In genomic region chr11:101009888-101010784, GRCm38 (mm10) we compare ENCODE assay signal across 8 mouse cellular contexts. TPM values are rescaled to one million over a fixed set of nuclear protein-coding genes. Genes with fewer than 3 reads are reported as not detected.
A peak's percentile ranks its signal among the peaks of the same experiment; 100 is the strongest.
DNase-seq lines count a peak whose midpoint lies in the region; ATAC-seq and TF ChIP-seq lines count a peak whose summit lies in the region.

No protein-coding gene starts in this region.

- no peaks in the 10 kb centered on the region for H3K27me3 ChIP-seq in lung, embryonic 14.5 days (ENCODE audit: insufficient read depth, low read length)
- peaks cover 22% of the 10 kb centered on the region for H3K27me3 ChIP-seq in erythroblast, embryonic 14.5 days (ENCODE audit: control insufficient read depth)
- no peaks in the 10 kb centered on the region for H3K27me3 ChIP-seq in intestine, embryonic 15.5 days (replicated peaks)
- no peaks in the 10 kb centered on the region for H3K27me3 ChIP-seq in splenic B cell, adult 2 months (ENCODE audit: control insufficient read depth, insufficient read depth, low read length, poor library complexity, severe bottlenecking)

- peaks cover 24% of the 10 kb centered on the region for H3K36me3 ChIP-seq in lung, embryonic 14.5 days (ENCODE audit: insufficient read depth)
- peaks cover 42% of the 10 kb centered on the region for H3K36me3 ChIP-seq in erythroblast, embryonic 14.5 days (ENCODE audit: control insufficient read depth)
- H3K36me3 ChIP-seq in intestine, embryonic 15.5 days, result peaks cover 8% of the 10 kb centered on the region
- H3K36me3 ChIP-seq in splenic B cell, adult 2 months (ENCODE audit: control insufficient read depth, insufficient read depth, low read length, poor library complexity, severe bottlenecking), result peaks cover 1% of the 10 kb centered on the region

- no peak for TF ChIP-seq CTCF in lung, embryonic 14.5 days (IDR thresholded peaks at IDR 0.05; ENCODE audit: low read depth)

- DNase-seq in lung, embryonic 14.5 days, result peak; percentile 41
- no peak for DNase-seq in lung, adult 18-20 months
- peak; percentile 17 to 42 for DNase-seq in adrenal gland, postnatal 36 days
- DNase-seq in lung, postnatal 14 days, result peak; percentile 22
- peak; percentile 48 for DNase-seq in splenic B cell, adult 2 months (ENCODE audit: low read depth, low spot score)
- DNase-seq in testis, postnatal 14 days (ENCODE audit: low spot score), result no peak

- H3K27ac ChIP-seq in lung, embryonic 14.5 days (ENCODE audit: low read depth), result peak overlapping the region; percentile 71
- H3K27ac ChIP-seq in intestine, embryonic 15.5 days, result 0 out of 2 replicates have a peak overlapping the region, but pooled peaks have one; percentile 65

- no peaks in the 10 kb centered on the region; the same call in 1 of the 2 replicates for H3K4me1 ChIP-seq in lung, embryonic 14.5 days (ENCODE audit: insufficient read depth)
- peaks cover 52% of the 10 kb centered on the region for H3K4me1 ChIP-seq in erythroblast, embryonic 14.5 days (ENCODE audit: control insufficient read depth)
- peaks cover 10% of the 10 kb centered on the region; the same call in 1 of the 2 replicates for H3K4me1 ChIP-seq in intestine, embryonic 15.5 days (replicated peaks)

- peak overlapping the region; percentile 56 for H3K4me3 ChIP-seq in lung, embryonic 14.5 days (ENCODE audit: low read depth, low read length)
- H3K4me3 ChIP-seq in erythroblast, embryonic 14.5 days (replicated peaks), result peak overlapping the region; percentile 73
- peak overlapping the region; percentile 65 for H3K4me3 ChIP-seq in intestine, embryonic 15.5 days (replicated peaks)

- WGBS in lung, embryonic 14.5 days, result 4% methylated on average over 29 of the region's 29 CpGs
- WGBS in intestine, embryonic 15.5 days, result 7% methylated on average over 29 of the region's 29 CpGs

- no peak for ATAC-seq in lung, embryonic 14.5 days (ENCODE audit: insufficient read depth)
- ATAC-seq in intestine, embryonic 15.5 days, result peak; percentile 61; the same call in 1 of the 2 replicates

- no peaks in the 10 kb centered on the region for H3K9me3 ChIP-seq in lung, embryonic 14.5 days (ENCODE audit: low read depth, low read length)
- H3K9me3 ChIP-seq in erythroblast, embryonic 14.5 days (ENCODE audit: control insufficient read depth, low read length), result no peaks in the 10 kb centered on the region
- H3K9me3 ChIP-seq in intestine, embryonic 15.5 days, result no peaks in the 10 kb centered on the region

- H3K4me2 ChIP-seq in lung, embryonic 14.5 days, result peak overlapping the region; percentile 76
- peak overlapping the region; percentile 77 for H3K4me2 ChIP-seq in intestine, embryonic 15.5 days (replicated peaks)

- peak overlapping the region; percentile 69 for H3K9ac ChIP-seq in lung, embryonic 14.5 days
- peak overlapping the region; percentile 79 for H3K9ac ChIP-seq in intestine, embryonic 15.5 days

RNA-seq across cellular contexts. Expression of gene Atp6v0a1, which starts 0.9 kb away (rescaled TPM):
- polyA plus RNA-seq in lung, embryonic 14.5 days (2014; fragmentation: Nextera tagmentation; extraction: Ambion mirVana), result 32.8 and 38.0 TPM in 2 replicates
- 100 to 1,000 TPM; 122 to 148 TPM for total RNA-seq in adrenal gland, postnatal 36 days (2021)
- 14.0 and 15.4 TPM in 2 replicates for polyA plus RNA-seq in erythroblast, embryonic 14.5 days (2012)
- polyA plus RNA-seq in intestine, embryonic 15.5 days (2015; fragmentation: Nextera tagmentation; extraction: Ambion mirVana), result 35.4 and 36.2 TPM in 2 replicates

RNA-seq across cellular contexts. Expression of gene Cavin1, which starts 39.4 kb away (rescaled TPM):
- 137 and 143 TPM in 2 replicates for polyA plus RNA-seq in lung, embryonic 14.5 days (2014; fragmentation: Nextera tagmentation; extraction: Ambion mirVana)
- total RNA-seq in adrenal gland, postnatal 36 days (2021), result 100 to 1,000 TPM; 307 to 340 TPM
- 0.08 and 0.23 TPM in 2 replicates for polyA plus RNA-seq in erythroblast, embryonic 14.5 days (2012)
- polyA plus RNA-seq in intestine, embryonic 15.5 days (2015; fragmentation: Nextera tagmentation; extraction: Ambion mirVana), result 223 and 237 TPM in 2 replicates

RNA-seq across cellular contexts. Expression of gene Naglu, which starts 59.7 kb away (rescaled TPM):
- 13.2 and 14.0 TPM in 2 replicates for polyA plus RNA-seq in lung, embryonic 14.5 days (2014; fragmentation: Nextera tagmentation; extraction: Ambion mirVana)
- total RNA-seq in adrenal gland, postnatal 36 days (2021), result 10 to 100 TPM; 36.3 to 47.0 TPM
- 0.05 and 0.14 TPM in 2 replicates for polyA plus RNA-seq in erythroblast, embryonic 14.5 days (2012)
- polyA plus RNA-seq in intestine, embryonic 15.5 days (2015; fragmentation: Nextera tagmentation; extraction: Ambion mirVana), result 14.9 and 16.4 TPM in 2 replicates

Comparison
In these comparisons a context has a peak if more than half of its experiments do, and no peak if none do; other contexts are left out.
1. DNase-seq: peak in lung, embryonic 14.5 days (single experiment), adrenal gland, postnatal 36 days (2 of 2), lung, postnatal 14 days (single experiment) and splenic B cell, adult 2 months (single experiment); none in lung, adult 18-20 months (0 of 2) and testis, postnatal 14 days (single experiment).
2. RNA of gene Cavin1, which starts 39.4 kb away (polyA plus RNA-seq): 223 to 237 TPM in intestine, embryonic 15.5 days and 137 to 143 TPM in lung, embryonic 14.5 days; 0.08 to 0.23 TPM in erythroblast, embryonic 14.5 days; every median in the first group is over 100 times any median in the second.
3. RNA of gene Naglu, which starts 59.7 kb away (polyA plus RNA-seq): 14.9 to 16.4 TPM in intestine, embryonic 15.5 days and 13.2 to 14.0 TPM in lung, embryonic 14.5 days; 0.05 to 0.14 TPM in erythroblast, embryonic 14.5 days; every median in the first group is over 10 times any median in the second.
4. Peak in every context shown above with its lines, with median percentiles within 50 percentile points of each other: H3K4me3 ChIP-seq.